Mouse (Mus musculus) adrenal gland, postnatal 10 days (tissue): ENCODE results near the gene Dsel. TPM values are rescaled to one million over a fixed set of nuclear protein-coding genes. Genes with fewer than 3 reads are reported as not detected.

Experiments used
- DNase-seq: peaks from one replicate; pipeline ENCODE4 v3.0.0; 2021; ENCODE audit warnings: mixed read lengths
- long read RNA-seq, 2 experiments: library from polyadenylated mRNA; stranded (forward); transcript quantifications; one replicate each; pipeline ENCODE4 v2.0.0; 2021
- total RNA-seq, 2 experiments: library from RNA; stranded (reverse); gene quantifications; 2 replicates each; pipeline ENCODE4 v1.2.3; 2021

The Dsel gene
- total RNA-seq = 1 to 10 TPM; 8.2 to 9.5 TPM
- long read RNA-seq, experiment 1, partial matches to known transcripts = 0 of 5 reads
- long read RNA-seq, experiment 1, other reads (novel, unspliced or antisense) = 5 of 5 reads
- long read RNA-seq, experiment 2 = 0 reads

- DNase-seq = peak; percentile 98
Observed at GRCm38 (mm10) chr1:111864779-111865165, at the start of gene Dsel. Gene Dsel (minus strand): TSS chr1:111864918.

GRCm38 (mm10) chr1:111911424-111911823, 46.7 kb upstream of the Dsel start:
- no peak for DNase-seq

DNA sequence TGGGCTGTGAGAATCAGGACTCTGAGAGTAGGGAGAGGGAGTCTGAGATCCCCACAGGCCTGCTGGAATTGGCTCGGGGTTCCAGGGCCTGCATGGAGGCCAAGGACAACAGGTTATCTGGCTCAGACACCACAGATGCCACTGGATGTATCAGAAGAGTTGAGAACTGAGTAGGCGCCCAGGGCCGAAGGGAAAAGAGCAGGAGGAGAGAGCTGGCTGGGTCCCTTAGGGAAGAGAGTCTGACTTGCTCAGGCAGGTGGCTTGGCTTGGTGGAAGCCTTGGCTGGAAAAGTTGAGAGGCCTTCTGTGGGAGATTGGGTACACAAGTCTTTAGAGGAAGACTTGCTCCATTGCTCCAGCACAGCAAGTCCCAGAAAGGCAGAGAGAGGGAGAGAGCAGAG, 18.6 kb upstream of the Dsel start:
- no peak for DNase-seq

DNA sequence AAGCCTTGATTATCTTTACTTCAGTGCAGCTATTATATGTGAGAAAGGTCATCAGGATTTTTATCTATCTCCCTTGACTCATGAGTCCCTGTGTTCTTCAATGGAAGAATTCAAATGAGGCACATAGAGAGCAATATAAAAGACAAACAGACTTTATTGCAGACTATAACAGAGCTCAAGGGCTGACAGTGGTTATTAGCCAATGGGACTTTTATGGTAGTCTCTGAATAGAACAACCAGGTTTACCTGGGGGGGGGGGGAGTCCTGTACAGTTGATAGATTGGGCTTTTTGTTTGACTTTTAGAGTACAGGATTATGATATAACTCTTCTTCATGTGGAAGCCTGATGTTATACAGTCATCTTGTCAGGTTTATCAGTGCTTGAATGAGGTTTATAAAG, 11.1 kb upstream of the Dsel start:
- DNase-seq = no peak

DNA sequence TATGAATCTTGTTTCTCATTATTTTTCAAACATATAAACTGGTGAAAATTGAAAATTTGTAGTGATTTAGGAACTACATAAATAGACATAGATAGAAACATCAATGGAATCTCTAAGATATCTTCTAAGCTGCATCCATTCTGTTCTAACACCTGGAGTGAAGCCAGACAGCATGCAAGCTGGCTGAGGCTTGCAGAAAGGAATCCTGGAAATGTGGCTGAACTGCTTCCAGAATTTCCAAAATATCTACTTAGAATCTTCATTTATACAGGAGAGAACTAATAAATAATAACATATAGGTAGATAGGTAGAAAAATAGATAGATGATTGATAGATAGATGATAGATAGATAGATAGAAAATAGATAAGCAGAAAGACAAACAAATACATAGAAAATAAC, 8.5 kb upstream of the Dsel start:
- no peak for DNase-seq

DNA sequence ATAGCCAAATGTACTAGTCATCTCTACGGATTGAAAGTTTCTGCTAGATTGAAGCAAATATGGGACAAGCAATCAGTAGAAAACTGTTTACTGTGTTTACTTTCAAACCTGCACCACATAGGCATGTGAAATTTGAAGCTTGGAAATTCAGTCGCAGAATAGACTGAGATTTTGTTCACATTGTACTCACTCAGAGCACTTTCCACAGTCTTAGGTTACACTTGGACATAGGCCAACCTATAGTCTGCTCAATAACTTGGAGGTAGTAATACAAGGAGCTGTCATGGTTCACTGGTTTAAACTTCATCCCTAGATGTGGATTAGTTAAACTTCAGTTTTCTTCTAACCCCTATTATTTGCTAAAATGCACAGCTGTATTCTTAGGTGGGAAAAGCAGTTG, 749 bp upstream of the Dsel start:
- DNase-seq = no peak

- peak; percentile 79 for DNase-seq
Observed at GRCm38 (mm10) chr1:111864063-111864778, 497 bp downstream of the Dsel start.

DNA sequence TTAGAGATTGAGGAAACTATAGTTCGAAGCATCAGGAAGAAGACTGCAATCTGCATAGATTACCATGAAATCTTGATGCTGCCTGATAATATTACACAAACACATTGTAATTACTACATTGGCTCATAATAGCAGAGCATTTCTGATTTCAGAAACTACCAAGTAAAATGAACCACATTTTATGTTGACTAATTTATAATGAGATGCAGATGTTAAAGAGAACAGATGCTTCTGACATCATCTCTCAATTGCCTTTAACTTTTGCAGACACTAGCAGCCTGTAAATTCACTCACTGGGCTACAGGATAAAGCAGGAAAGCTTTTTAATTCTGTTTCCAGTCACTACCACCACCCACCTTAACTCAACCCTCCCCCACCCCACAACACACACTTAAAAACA, 6.9 kb downstream of the Dsel start:
- DNase-seq = no peak

DNA sequence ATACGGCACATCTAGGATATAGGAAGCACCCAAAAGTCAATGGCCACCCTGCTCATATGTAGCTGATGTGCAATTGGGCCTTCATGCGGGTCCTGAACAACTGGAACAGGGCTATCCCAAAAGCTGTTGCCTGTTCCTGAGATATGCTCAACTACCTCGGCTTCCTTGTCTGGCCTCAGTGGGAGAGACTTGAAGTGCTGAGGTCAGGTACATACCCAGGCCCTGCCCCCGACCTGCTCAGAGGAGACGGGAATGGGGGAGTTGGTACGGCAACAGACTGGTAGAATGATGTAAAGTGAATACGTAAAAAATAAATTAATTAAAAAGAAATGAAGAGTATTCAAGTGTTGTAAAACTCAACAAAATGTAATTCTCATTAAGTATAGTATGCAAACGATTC, 12.3 kb downstream of the Dsel start:
- DNase-seq = no peak

GRCm38 (mm10) chr1:111833583-111834225, 31.0 kb downstream of the Dsel start:
- no peak for DNase-seq
